Mouse (Mus musculus): ENCODE results near the gene Usp10. TPM values are rescaled to one million over a fixed set of nuclear protein-coding genes. Genes with fewer than 3 reads are reported as not detected.

The Usp10 gene
- polyA plus RNA-seq, 1 experiment from 2014 or later = 187 TPM

- Histone ChIP-seq H3K36me3 (peaks cover 23% of the 10 kb centered on the region), H3K4me3 (no peak overlapping the region), H3K27ac (no peak overlapping the region; the same call in 1 of the 2 replicates), H3K9me3 (no peaks in the 10 kb centered on the region), H3K27me3 (ENCODE audit: insufficient read depth, poor library complexity, severe bottlenecking) (no peaks in the 10 kb centered on the region), H3K4me1 (peaks cover 70% of the 10 kb centered on the region)
- DNase-seq (ENCODE audit: low spot score) = peak; percentile 91
- 8% methylated on average over 1 of the region's 1 CpGs for WGBS
Observed at GRCm38 (mm10) chr8:119918155-119918567, 8.0 kb downstream of the Usp10 start.

- H3K9me3 ChIP-seq = no peaks in the 10 kb centered on the region
- H3K4me1 ChIP-seq = peaks cover 57% of the 10 kb centered on the region
- H3K4me3 ChIP-seq = no peak overlapping the region
- DNase-seq (ENCODE audit: low spot score) = no peak
- H3K27ac ChIP-seq = no peak overlapping the region
- 89% methylated on average over 5 of the region's 5 CpGs for WGBS
- H3K27me3 ChIP-seq (ENCODE audit: insufficient read depth, poor library complexity, severe bottlenecking) = no peaks in the 10 kb centered on the region
- H3K36me3 ChIP-seq = peaks cover 18% of the 10 kb centered on the region
Observed at GRCm38 (mm10) chr8:119923259-119923658, 13.1 kb downstream of the Usp10 start.

- peaks cover 50% of the 10 kb centered on the region for H3K4me1 ChIP-seq
- no peak overlapping the region for H3K27ac ChIP-seq
- no peak for DNase-seq (ENCODE audit: low spot score)
- H3K27me3 ChIP-seq (ENCODE audit: insufficient read depth, poor library complexity, severe bottlenecking) = no peaks in the 10 kb centered on the region
- no peak overlapping the region for H3K4me3 ChIP-seq
- no peaks in the 10 kb centered on the region for H3K9me3 ChIP-seq
- peaks cover 8% of the 10 kb centered on the region; the same call in 1 of the 2 replicates for H3K36me3 ChIP-seq
- WGBS = 87% methylated on average over 4 of the region's 4 CpGs
Observed at GRCm38 (mm10) chr8:119925428-119925827, 15.3 kb downstream of the Usp10 start.

GRCm38 (mm10) chr8:119926474-119926873 is 16.3 kb downstream of the Usp10 start:
- no peaks in the 10 kb centered on the region for H3K27me3 ChIP-seq (ENCODE audit: insufficient read depth, poor library complexity, severe bottlenecking)
- no peak overlapping the region for H3K4me3 ChIP-seq
- no peak overlapping the region for H3K27ac ChIP-seq
- H3K36me3 ChIP-seq = peaks cover 5% of the 10 kb centered on the region; the same call in 1 of the 2 replicates
- WGBS = 72% methylated on average over 2 of the region's 2 CpGs
- H3K9me3 ChIP-seq = no peaks in the 10 kb centered on the region
- no peak for DNase-seq (ENCODE audit: low spot score)
- peaks cover 48% of the 10 kb centered on the region for H3K4me1 ChIP-seq

GRCm38 (mm10) chr8:119927422-119928092 is 17.4 kb downstream of the Usp10 start:
- DNase-seq (ENCODE audit: low spot score) = no peak
- WGBS = 48% methylated on average over 6 of the region's 6 CpGs
- Histone ChIP-seq H3K27me3 (ENCODE audit: insufficient read depth, poor library complexity, severe bottlenecking) (no peaks in the 10 kb centered on the region), H3K36me3 (peaks cover 13% of the 10 kb centered on the region), H3K27ac (no peak overlapping the region), H3K4me3 (no peak overlapping the region), H3K9me3 (no peaks in the 10 kb centered on the region), H3K4me1 (peaks cover 41% of the 10 kb centered on the region)

- Histone ChIP-seq H3K27ac (no peak overlapping the region), H3K27me3 (ENCODE audit: insufficient read depth, poor library complexity, severe bottlenecking) (no peaks in the 10 kb centered on the region), H3K4me3 (no peak overlapping the region), H3K9me3 (no peaks in the 10 kb centered on the region), H3K4me1 (peaks cover 33% of the 10 kb centered on the region), H3K36me3 (peaks cover 44% of the 10 kb centered on the region)
- 74% methylated on average over 4 of the region's 4 CpGs for WGBS
- no peak for DNase-seq (ENCODE audit: low spot score)
Observed at GRCm38 (mm10) chr8:119931317-119931716, 21.2 kb downstream of the Usp10 start.

GRCm38 (mm10) chr8:119933681-119934080 is 23.5 kb downstream of the Usp10 start:
- Histone ChIP-seq H3K27me3 (ENCODE audit: insufficient read depth, poor library complexity, severe bottlenecking) (no peaks in the 10 kb centered on the region), H3K9me3 (no peaks in the 10 kb centered on the region), H3K27ac (no peak overlapping the region), H3K36me3 (peaks cover 63% of the 10 kb centered on the region), H3K4me3 (no peak overlapping the region), H3K4me1 (peaks cover 18% of the 10 kb centered on the region)
- 99% methylated on average over 4 of the region's 4 CpGs for WGBS
- DNase-seq (ENCODE audit: low spot score) = no peak

GRCm38 (mm10) chr8:119935541-119935940 is 25.4 kb downstream of the Usp10 start:
- peaks cover 18% of the 10 kb centered on the region for H3K4me1 ChIP-seq
- H3K4me3 ChIP-seq = no peak overlapping the region
- H3K36me3 ChIP-seq = peaks cover 73% of the 10 kb centered on the region
- WGBS = 52% methylated on average over 6 of the region's 6 CpGs
- no peak for DNase-seq (ENCODE audit: low spot score)
- H3K27me3 ChIP-seq (ENCODE audit: insufficient read depth, poor library complexity, severe bottlenecking) = no peaks in the 10 kb centered on the region
- H3K27ac ChIP-seq = no peak overlapping the region
- no peaks in the 10 kb centered on the region for H3K9me3 ChIP-seq

GRCm38 (mm10) chr8:119938481-119938880 is 28.3 kb downstream of the Usp10 start:
- H3K4me1 ChIP-seq = peaks cover 16% of the 10 kb centered on the region
- no peaks in the 10 kb centered on the region for H3K27me3 ChIP-seq (ENCODE audit: insufficient read depth, poor library complexity, severe bottlenecking)
- no peak overlapping the region for H3K4me3 ChIP-seq
- 91% methylated on average over 7 of the region's 7 CpGs for WGBS
- H3K9me3 ChIP-seq = no peaks in the 10 kb centered on the region
- DNase-seq (ENCODE audit: low spot score) = no peak
- no peak overlapping the region for H3K27ac ChIP-seq
- peaks cover 83% of the 10 kb centered on the region for H3K36me3 ChIP-seq

GRCm38 (mm10) chr8:119939336-119939735 is 29.2 kb downstream of the Usp10 start:
- Histone ChIP-seq H3K27me3 (ENCODE audit: insufficient read depth, poor library complexity, severe bottlenecking) (no peaks in the 10 kb centered on the region), H3K36me3 (peaks cover 83% of the 10 kb centered on the region), H3K4me1 (peaks cover 16% of the 10 kb centered on the region), H3K9me3 (no peaks in the 10 kb centered on the region), H3K27ac (no peak overlapping the region), H3K4me3 (no peak overlapping the region)
- WGBS = 90% methylated on average over 2 of the region's 2 CpGs
- no peak for DNase-seq (ENCODE audit: low spot score)

GRCm38 (mm10) chr8:119941471-119941870 is 31.3 kb downstream of the Usp10 start:
- H3K36me3 ChIP-seq = peaks cover 88% of the 10 kb centered on the region
- H3K4me3 ChIP-seq = no peak overlapping the region
- no peaks in the 10 kb centered on the region for H3K27me3 ChIP-seq (ENCODE audit: insufficient read depth, poor library complexity, severe bottlenecking)
- 92% methylated on average over 18 of the region's 18 CpGs for WGBS
- no peak overlapping the region for H3K27ac ChIP-seq
- no peak for DNase-seq (ENCODE audit: low spot score)
- H3K9me3 ChIP-seq = no peaks in the 10 kb centered on the region
- H3K4me1 ChIP-seq = peaks cover 10% of the 10 kb centered on the region

GRCm38 (mm10) chr8:119943616-119944015 is 33.5 kb downstream of the Usp10 start:
- Histone ChIP-seq H3K27ac (no peak overlapping the region), H3K4me3 (no peak overlapping the region), H3K36me3 (peaks cover 87% of the 10 kb centered on the region), H3K4me1 (peaks cover 19% of the 10 kb centered on the region), H3K27me3 (ENCODE audit: insufficient read depth, poor library complexity, severe bottlenecking) (no peaks in the 10 kb centered on the region), H3K9me3 (no peaks in the 10 kb centered on the region)
- DNase-seq (ENCODE audit: low spot score) = no peak
- WGBS = 95% methylated on average over 10 of the region's 10 CpGs

- WGBS = 68% methylated on average over 9 of the region's 9 CpGs
- Histone ChIP-seq H3K4me1 (peaks cover 24% of the 10 kb centered on the region), H3K27ac (no peak overlapping the region), H3K4me3 (no peak overlapping the region), H3K36me3 (peaks cover 88% of the 10 kb centered on the region), H3K9me3 (no peaks in the 10 kb centered on the region), H3K27me3 (ENCODE audit: insufficient read depth, poor library complexity, severe bottlenecking) (no peaks in the 10 kb centered on the region)
- no peak for DNase-seq (ENCODE audit: low spot score)
Observed at GRCm38 (mm10) chr8:119944096-119944811, 34.1 kb downstream of the Usp10 start.
